Mouse (Mus musculus): Measurements from ENCODE around the gene Upf1.

DNA sequence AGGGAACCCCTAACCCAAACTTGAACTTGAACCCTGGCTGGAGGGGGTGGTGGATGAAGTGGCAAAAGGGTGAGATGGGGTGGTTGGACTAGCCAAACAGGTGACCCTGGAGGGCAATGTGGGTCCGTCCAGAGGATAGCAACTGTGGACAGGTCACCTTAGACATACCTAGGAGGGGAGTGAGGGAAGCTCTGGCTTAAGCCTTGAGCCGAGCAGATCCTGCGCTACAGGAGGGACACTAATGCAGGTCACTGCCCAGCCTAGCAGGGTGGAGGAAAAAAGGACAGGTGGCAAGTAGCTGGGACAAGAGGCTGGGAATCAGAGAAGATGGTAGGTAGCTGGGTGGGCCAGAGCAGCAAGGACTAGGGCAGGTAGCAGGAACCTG lies 1.1 kb downstream of the Upf1 start:
- TF ChIP-seq CTCF (conservative IDR thresholded peaks at IDR 0.05; ENCODE audit: low read length) (no peak), POU5F1 (IDR thresholded peaks at IDR 0.05; ENCODE audit: borderline replicate concordance, low read length) (no peak)
